Mouse (Mus musculus): ENCODE measurements around the gene Cenpe. TPM values are rescaled to one million over a fixed set of nuclear protein-coding genes. Genes with fewer than 3 reads are reported as not detected.

Gene Cenpe
- polyA plus RNA-seq, 1 experiment from 2014 or later, result 4.1 TPM

DNA sequence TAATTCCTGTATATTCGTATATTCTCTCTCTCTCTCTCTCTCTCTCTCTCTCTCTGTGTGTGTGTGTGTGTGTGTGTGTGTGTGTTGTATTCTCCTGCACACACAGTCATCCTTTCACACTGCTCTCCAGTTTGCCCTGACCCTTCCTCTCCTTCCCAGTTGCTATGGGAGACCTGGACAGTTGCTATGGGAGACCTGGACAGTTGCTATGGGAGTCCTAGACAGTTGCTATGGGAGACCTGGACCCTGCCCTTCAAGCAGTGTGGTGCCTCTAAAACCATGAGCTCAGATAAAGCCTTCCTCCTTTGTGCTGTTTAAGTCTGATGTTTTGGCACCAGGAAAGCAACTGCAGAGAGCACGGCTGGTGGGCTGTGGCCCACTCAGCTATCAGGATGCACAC is 101.4 kb downstream of the Cenpe start:
- Histone ChIP-seq H3K4me2 (replicated peaks) (no peak overlapping the region), H3K36me3 (replicated peaks; ENCODE audit: control insufficient read depth, insufficient read depth) (no peaks in the 10 kb centered on the region), H3K9me3 (ENCODE audit: control insufficient read depth, low read length) (no peaks in the 10 kb centered on the region), H3K4me1 (replicated peaks; ENCODE audit: control insufficient read depth, insufficient read depth, low read length) (no peaks in the 10 kb centered on the region), H3K27me3 (ENCODE audit: control insufficient read depth, insufficient read depth, low read length) (no peaks in the 10 kb centered on the region), H3K9ac (no peak overlapping the region), H3K4me3 (replicated peaks; ENCODE audit: low read length) (no peak overlapping the region), H3K27ac (no peak overlapping the region)
- 39% methylated on average over 2 of the region's 2 CpGs for WGBS
- no peak for DNase-seq (ENCODE audit: low spot score)
- ATAC-seq (ENCODE audit: low FRiP score), result peak; percentile 48; the same call in 1 of the 2 replicates

DNA sequence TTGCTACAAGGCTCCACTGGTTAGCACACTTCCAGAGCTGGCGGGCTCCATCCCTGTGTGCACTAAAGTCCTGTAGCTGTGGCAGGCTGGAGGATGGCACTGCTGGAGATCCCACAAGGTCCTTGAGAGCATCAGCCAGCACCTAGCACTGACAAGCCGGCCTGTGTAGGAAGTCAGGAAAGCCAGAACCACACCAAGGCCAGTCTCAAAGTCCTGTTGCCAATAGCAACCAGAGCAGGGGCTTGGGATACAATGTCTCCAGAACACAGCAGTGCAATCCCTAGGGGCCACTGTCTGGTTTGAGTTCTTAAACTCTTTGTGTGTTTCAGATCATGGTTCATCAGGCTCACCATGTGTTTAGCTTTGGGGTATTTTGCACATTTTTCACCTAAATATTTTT is 102.5 kb downstream of the Cenpe start:
- no peak overlapping the region for H3K4me3 ChIP-seq (replicated peaks; ENCODE audit: low read length)
- H3K27ac ChIP-seq, result no peak overlapping the region
- H3K9me3 ChIP-seq (ENCODE audit: control insufficient read depth, low read length), result no peaks in the 10 kb centered on the region
- no peaks in the 10 kb centered on the region for H3K27me3 ChIP-seq (ENCODE audit: control insufficient read depth, insufficient read depth, low read length)
- WGBS, result 64% methylated on average over 2 of the region's 2 CpGs
- DNase-seq (ENCODE audit: low spot score) (no peak), ATAC-seq (ENCODE audit: low FRiP score) (no peak)
- no peaks in the 10 kb centered on the region for H3K4me1 ChIP-seq (replicated peaks; ENCODE audit: control insufficient read depth, insufficient read depth, low read length)
- H3K36me3 ChIP-seq (replicated peaks; ENCODE audit: control insufficient read depth, insufficient read depth), result no peaks in the 10 kb centered on the region
- no peak overlapping the region for H3K9ac ChIP-seq
- H3K4me2 ChIP-seq (replicated peaks), result no peak overlapping the region

DNA sequence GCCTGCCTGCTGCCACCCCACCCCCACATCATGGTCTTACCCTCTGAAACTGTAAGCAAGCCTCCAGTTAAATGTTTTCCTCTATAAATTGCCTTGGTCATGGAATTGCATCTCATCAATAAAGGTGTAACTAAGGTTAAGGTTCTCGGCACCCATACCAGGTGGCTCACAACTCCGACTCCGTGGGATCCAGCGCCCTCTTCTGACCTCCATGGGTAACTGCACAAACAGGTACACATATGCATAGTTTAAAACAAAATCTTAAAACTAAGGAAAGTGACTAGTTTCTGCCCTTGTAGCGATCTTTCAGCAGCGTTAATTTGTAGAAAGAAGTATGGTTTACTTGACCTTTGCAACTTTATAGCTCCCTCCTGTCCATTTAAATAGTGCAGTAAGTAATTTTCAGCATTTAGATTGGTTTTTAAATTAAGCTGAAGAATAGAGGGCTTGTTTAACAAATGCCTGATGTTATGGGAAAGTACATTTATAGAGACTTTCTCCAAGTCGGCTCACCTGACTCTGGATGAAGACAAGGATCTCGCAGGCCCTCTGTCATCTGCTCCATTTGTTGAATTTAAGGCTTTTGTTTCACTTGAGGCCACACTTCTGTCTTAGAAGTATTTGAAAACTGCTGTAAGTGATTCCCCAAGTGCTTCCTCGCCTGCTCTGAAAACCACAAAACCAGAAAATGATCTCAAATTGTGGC is 103.5 kb downstream of the Cenpe start:
- H3K27me3 ChIP-seq (ENCODE audit: control insufficient read depth, insufficient read depth, low read length), result no peaks in the 10 kb centered on the region
- no peak overlapping the region for H3K4me2 ChIP-seq (replicated peaks)
- no peaks in the 10 kb centered on the region for H3K9me3 ChIP-seq (ENCODE audit: control insufficient read depth, low read length)
- 93% methylated on average over 9 of the region's 9 CpGs for WGBS
- no peak overlapping the region for H3K27ac ChIP-seq
- no peaks in the 10 kb centered on the region for H3K36me3 ChIP-seq (replicated peaks; ENCODE audit: control insufficient read depth, insufficient read depth)
- no peak overlapping the region for H3K4me3 ChIP-seq (replicated peaks; ENCODE audit: low read length)
- no peak for DNase-seq (ENCODE audit: low spot score)
- H3K4me1 ChIP-seq (replicated peaks; ENCODE audit: control insufficient read depth, insufficient read depth, low read length), result no peaks in the 10 kb centered on the region
- H3K9ac ChIP-seq, result no peak overlapping the region
- no peak for ATAC-seq (ENCODE audit: low FRiP score)

DNA sequence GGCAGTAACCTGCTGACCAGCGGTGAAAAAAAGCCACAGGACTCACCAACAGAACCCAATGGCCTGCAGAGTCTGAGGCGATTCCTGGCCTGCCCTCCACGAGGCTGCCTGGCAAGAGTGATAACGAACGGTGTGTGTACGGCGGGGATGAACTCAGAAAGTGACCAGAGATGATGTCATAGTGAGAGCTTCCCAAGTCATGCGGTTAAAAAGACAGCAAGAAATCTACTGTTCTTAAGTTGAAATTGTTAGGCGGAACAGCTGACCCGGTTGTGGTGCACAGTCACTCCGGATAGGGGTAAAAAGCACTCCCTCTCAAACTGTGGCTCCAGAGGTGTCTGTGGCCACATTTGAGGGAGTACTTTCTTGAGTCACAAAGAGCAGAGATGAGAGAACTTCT is 106.0 kb downstream of the Cenpe start:
- H3K4me1 ChIP-seq (replicated peaks; ENCODE audit: control insufficient read depth, insufficient read depth, low read length), result no peaks in the 10 kb centered on the region

More for the DNA sequence above, 106.0 kb downstream of the Cenpe start:
- no peak overlapping the region for H3K27ac ChIP-seq
- no peak overlapping the region for H3K4me2 ChIP-seq (replicated peaks)
- H3K4me3 ChIP-seq (replicated peaks; ENCODE audit: low read length), result no peak overlapping the region
- DNase-seq (ENCODE audit: low spot score) (no peak), ATAC-seq (ENCODE audit: low FRiP score) (no peak)
- 84% methylated on average over 11 of the region's 11 CpGs for WGBS
- H3K9me3 ChIP-seq (ENCODE audit: control insufficient read depth, low read length), result no peaks in the 10 kb centered on the region
- no peak overlapping the region for H3K9ac ChIP-seq
- H3K27me3 ChIP-seq (ENCODE audit: control insufficient read depth, insufficient read depth, low read length), result no peaks in the 10 kb centered on the region
- no peaks in the 10 kb centered on the region for H3K36me3 ChIP-seq (replicated peaks; ENCODE audit: control insufficient read depth, insufficient read depth)

Other genes starting within 250 kb of the Cenpe start
- gene Bdh2, start 68.7 kb downstream of the Cenpe start, polyA plus RNA-seq (2014; fragmentation: Nextera tagmentation; extraction: Ambion mirVana), result 4.6 and 5.5 TPM in 2 replicates
- 1.8 and 2.9 TPM in 2 replicates for gene Slc9b2, start 95.2 kb downstream of the Cenpe start, polyA plus RNA-seq (2014; fragmentation: Nextera tagmentation; extraction: Ambion mirVana)
- gene Slc9b1, start 135.5 kb downstream of the Cenpe start, polyA plus RNA-seq (2014; fragmentation: Nextera tagmentation; extraction: Ambion mirVana), result 0.16 and 0.37 TPM in 2 replicates
- gene Cisd2, start 211.4 kb downstream of the Cenpe start, polyA plus RNA-seq (2014; fragmentation: Nextera tagmentation; extraction: Ambion mirVana), result 57.6 and 60.7 TPM in 2 replicates
- gene Ube2d3, start 225.6 kb downstream of the Cenpe start, polyA plus RNA-seq (2014; fragmentation: Nextera tagmentation; extraction: Ambion mirVana), result 403 and 439 TPM in 2 replicates

Measured in hindbrain, embryonic 14.5 days (tissue).